Mouse (Mus musculus) ES-Bruce4 (cell line): ENCODE measurements around the gene Uso1. TPM values are rescaled to one million over a fixed set of nuclear protein-coding genes. Genes with fewer than 3 reads are reported as not detected.

Experiments used
- H3K27ac ChIP-seq: 2 replicates; pipeline ENCODE4 v1.5.1; 2012; ENCODE audit warnings: low read length, inconsistent platforms; ENCODE audit not compliant: insufficient read depth
- H3K27me3 ChIP-seq: 2 replicates; pipeline ENCODE4 v1.6.1; 2012; ENCODE audit warnings: mild to moderate bottlenecking, low read length, inconsistent platforms; ENCODE audit not compliant: control insufficient read depth, poor library complexity, insufficient read depth, severe bottlenecking
- H3K36me3 ChIP-seq: 2 replicates; pipeline ENCODE4 v1.6.1; 2012; ENCODE audit warnings: inconsistent platforms, mild to moderate bottlenecking, low read length, moderate library complexity; ENCODE audit not compliant: control insufficient read depth, poor library complexity, insufficient read depth, severe bottlenecking
- H3K4me1 ChIP-seq: one replicate; pipeline ENCODE4 v1.8.1; 2011; ENCODE audit warnings: low read length; ENCODE audit not compliant: control insufficient read depth, insufficient read depth
- H3K4me3 ChIP-seq: 2 replicates; pipeline ENCODE4 v1.5.1; 2011; ENCODE audit warnings: low read depth, mild to moderate bottlenecking, low read length
- H3K9ac ChIP-seq: 2 replicates; pipeline ENCODE4 v1.6.1; 2012; ENCODE audit warnings: low read depth, mild to moderate bottlenecking, inconsistent platforms; ENCODE audit not compliant: poor library complexity, severe bottlenecking
- H3K9me3 ChIP-seq: replicated peaks from 2 replicates; pipeline ENCODE4 v1.6.1; 2012; ENCODE audit warnings: mild to moderate bottlenecking, low read length, inconsistent platforms; ENCODE audit not compliant: control insufficient read depth, poor library complexity, insufficient read depth, severe bottlenecking
- CTCF ChIP-seq: IDR thresholded peaks from one replicate; pipeline ENCODE4 v1.8.1; 2011; ENCODE audit warnings: low read depth, low read length
- EP300 ChIP-seq: IDR thresholded peaks from 2 replicates; pipeline ENCODE4 v1.6.1; 2011; ENCODE audit warnings: low read depth, low read length; ENCODE audit not compliant: insufficient read depth
- POLR2A ChIP-seq: IDR thresholded peaks from one replicate; pipeline ENCODE4 v1.8.1; 2011; ENCODE audit warnings: low read length; ENCODE audit not compliant: insufficient read depth
- polyA plus RNA-seq: library from polyadenylated mRNA; stranded (reverse); fragments of >200 nt; gene quantifications from 2 replicates; pipeline ENCODE4 v1.2.4, GENCODE M21; 2011; ENCODE audit warnings: low read depth; ENCODE audit not compliant: missing spikeins, insufficient read depth, insufficient read length

The Uso1 gene
- polyA plus RNA-seq, 1 experiment = 72.8 TPM

- no peaks in the 10 kb centered on the region for H3K9me3 ChIP-seq
- no peaks in the 10 kb centered on the region for H3K4me1 ChIP-seq
- H3K27ac ChIP-seq = no peak overlapping the region
- H3K4me3 ChIP-seq = no peak overlapping the region
- peaks cover 24% of the 10 kb centered on the region for H3K36me3 ChIP-seq
- H3K27me3 ChIP-seq = no peaks in the 10 kb centered on the region
- no peak overlapping the region for H3K9ac ChIP-seq
- TF ChIP-seq CTCF (no peak), EP300 (no peak), POLR2A (no peak)
These were observed 66.7 kb downstream of the Uso1 start for GRCm38 (mm10) chr5:92204162-92205036.

- Histone ChIP-seq H3K4me1 (no peaks in the 10 kb centered on the region), H3K36me3 (peaks cover 17% of the 10 kb centered on the region), H3K4me3 (no peak overlapping the region), H3K27me3 (no peaks in the 10 kb centered on the region), H3K9ac (no peak overlapping the region), H3K9me3 (no peaks in the 10 kb centered on the region), H3K27ac (no peak overlapping the region)
- no peak for TF ChIP-seq EP300
- no peak for TF ChIP-seq CTCF
- no peak for TF ChIP-seq POLR2A
These were observed 67.4 kb downstream of the Uso1 start for GRCm38 (mm10) chr5:92205184-92205583.

- Histone ChIP-seq H3K36me3 (peaks cover 14% of the 10 kb centered on the region), H3K9me3 (no peaks in the 10 kb centered on the region), H3K9ac (no peak overlapping the region), H3K27ac (no peak overlapping the region), H3K27me3 (no peaks in the 10 kb centered on the region), H3K4me1 (no peaks in the 10 kb centered on the region), H3K4me3 (no peak overlapping the region)
- TF ChIP-seq EP300 = no peak
- TF ChIP-seq CTCF = no peak
- no peak for TF ChIP-seq POLR2A
These were observed 68.0 kb downstream of the Uso1 start for GRCm38 (mm10) chr5:92205706-92206105.

GRCm38 (mm10) chr5:92206121-92206520 is 68.4 kb downstream of the Uso1 start:
- Histone ChIP-seq H3K4me3 (no peak overlapping the region), H3K27ac (no peak overlapping the region), H3K9ac (no peak overlapping the region), H3K36me3 (peaks cover 10% of the 10 kb centered on the region), H3K9me3 (no peaks in the 10 kb centered on the region), H3K27me3 (no peaks in the 10 kb centered on the region), H3K4me1 (no peaks in the 10 kb centered on the region)
- TF ChIP-seq EP300 (no peak), POLR2A (no peak), CTCF (no peak)

GRCm38 (mm10) chr5:92210205-92210604 is 72.5 kb downstream of the Uso1 start:
- no peak overlapping the region for H3K4me3 ChIP-seq
- H3K27me3 ChIP-seq = no peaks in the 10 kb centered on the region
- no peak overlapping the region for H3K27ac ChIP-seq
- no peak overlapping the region for H3K9ac ChIP-seq
- no peak for TF ChIP-seq POLR2A
- H3K4me1 ChIP-seq = no peaks in the 10 kb centered on the region
- H3K9me3 ChIP-seq = no peaks in the 10 kb centered on the region
- H3K36me3 ChIP-seq = no peaks in the 10 kb centered on the region

- H3K36me3 ChIP-seq = no peaks in the 10 kb centered on the region
- no peak overlapping the region for H3K4me3 ChIP-seq
- H3K27ac ChIP-seq = no peak overlapping the region
- H3K9me3 ChIP-seq = no peaks in the 10 kb centered on the region
- no peaks in the 10 kb centered on the region for H3K27me3 ChIP-seq
- TF ChIP-seq POLR2A = no peak
- no peaks in the 10 kb centered on the region for H3K4me1 ChIP-seq
- no peak overlapping the region for H3K9ac ChIP-seq
These were observed 74.5 kb downstream of the Uso1 start for GRCm38 (mm10) chr5:92212231-92212630.
